Mouse (Mus musculus) midbrain, embryonic 11.5 days (tissue): ENCODE data around the gene Rnase10. TPM values are rescaled to one million over a fixed set of nuclear protein-coding genes. Genes with fewer than 3 reads are reported as not detected.

Source experiments
- ATAC-seq: fragments of 200-750 bp; cut with Nextera tagmentation; 2 replicates; pipeline ENCODE4 v1.8.0; 2017; ENCODE audit warnings: moderate TSS enrichment, moderate library complexity; ENCODE audit not compliant: low FRiP score
- DNase-seq: peaks from one replicate; pipeline ENCODE4 v3.0.0; 2015; ENCODE audit warnings: low spot score; ENCODE audit errors: missing footprints
- H3K27ac ChIP-seq: fragments of 300-500 bp; sonication (generic); 2 replicates; pipeline ENCODE4 v1.5.1; 2014; ENCODE audit warnings: low read depth, low read length
- H3K27me3 ChIP-seq: fragments of 300-500 bp; sonication (generic); 2 replicates; pipeline ENCODE4 v1.6.1; 2014; ENCODE audit warnings: mild to moderate bottlenecking, low read length, moderate library complexity, mixed read lengths; ENCODE audit not compliant: control insufficient read depth, insufficient read depth
- H3K36me3 ChIP-seq: fragments of 300-500 bp; sonication (generic); 2 replicates; pipeline ENCODE4 v1.6.1; 2014; ENCODE audit warnings: mild to moderate bottlenecking, low read length, moderate library complexity, mixed read lengths; ENCODE audit not compliant: control insufficient read depth, insufficient read depth
- H3K4me1 ChIP-seq: fragments of 300-500 bp; sonication (generic); 2 replicates; pipeline ENCODE4 v1.6.1; 2014; ENCODE audit warnings: low read length; ENCODE audit not compliant: control insufficient read depth, insufficient read depth
- H3K4me2 ChIP-seq: fragments of 300-500 bp; sonication (generic); 2 replicates; pipeline ENCODE4 v1.6.1; 2014; ENCODE audit warnings: mild to moderate bottlenecking, moderate library complexity
- H3K4me3 ChIP-seq: fragments of 300-500 bp; sonication (generic); 2 replicates; pipeline ENCODE4 v1.5.1; 2014; ENCODE audit warnings: low read depth, low read length
- H3K9ac ChIP-seq: fragments of 300-500 bp; sonication (generic); 2 replicates; pipeline ENCODE4 v1.6.1; 2014; ENCODE audit warnings: low read length
- H3K9me3 ChIP-seq: fragments of 300-500 bp; sonication (generic); 2 replicates; pipeline ENCODE4 v1.6.1; 2016; ENCODE audit warnings: low read length; ENCODE audit not compliant: control insufficient read depth
- WGBS: fragments of 180-500 bp; shearing (Covaris S2); extraction: QIAGEN DNeasy Blood & Tissue Kit; methylation state at CpG from one replicate; pipeline ENCODE4 v1.1.7; 2014; 5-methylcytosine and 5-hydroxymethylcytosine counted together
- polyA plus RNA-seq: library from polyadenylated mRNA; unstranded; fragments of >200 nt; fragmentation: Nextera tagmentation; extraction: Ambion mirVana; gene quantifications from 2 replicates; pipeline ENCODE4 v1.2.1, GENCODE M21; 2014

Rnase10 gene
- polyA plus RNA-seq, 1 experiment from 2014 or later, result not detected

DNA sequence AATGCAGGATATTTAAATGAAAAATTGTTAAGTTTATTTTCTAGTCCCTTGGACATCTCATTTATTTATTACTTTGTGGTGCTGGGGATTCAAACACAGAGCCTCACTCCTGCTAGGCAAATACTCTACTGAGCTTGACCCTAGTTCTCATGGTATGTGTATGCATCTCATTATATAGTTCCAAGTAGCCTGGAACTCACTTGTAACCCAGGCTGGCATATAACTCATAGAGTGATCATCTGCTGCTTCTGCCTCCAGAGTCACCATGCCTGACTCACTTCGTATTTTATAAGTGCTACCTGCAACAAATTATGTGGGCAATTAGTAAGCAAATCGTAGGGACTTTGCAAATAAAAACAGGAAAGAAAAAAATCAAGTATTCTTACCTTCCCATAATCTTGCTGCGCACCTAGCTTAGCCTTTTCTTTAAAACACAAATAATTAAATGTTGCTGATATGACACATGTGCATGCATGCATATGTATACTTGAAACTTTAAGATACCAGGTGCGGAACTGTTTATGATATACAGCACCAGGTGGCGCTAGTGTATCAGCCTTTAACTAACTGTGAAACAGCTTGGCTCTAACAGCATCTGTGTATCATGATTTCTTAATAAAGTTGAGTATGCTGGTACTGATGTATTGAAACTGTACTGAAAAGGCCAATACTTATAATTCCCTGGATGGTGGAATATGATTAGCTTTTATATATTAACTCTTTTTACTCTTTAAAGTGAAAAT lies 19.0 kb downstream of the Rnase10 start:
- DNase-seq (peak; percentile 94), ATAC-seq (peak; percentile 52; the same call in 1 of the 2 replicates)
- no peaks in the 10 kb centered on the region for H3K4me1 ChIP-seq
- H3K4me3 ChIP-seq, result no peak overlapping the region
- no peak overlapping the region for H3K4me2 ChIP-seq
- no peaks in the 10 kb centered on the region for H3K36me3 ChIP-seq
- no peaks in the 10 kb centered on the region for H3K9me3 ChIP-seq
- 35% methylated on average over 5 of the region's 5 CpGs for WGBS
- H3K27ac ChIP-seq, result no peak overlapping the region
- H3K27me3 ChIP-seq, result no peaks in the 10 kb centered on the region
- no peak overlapping the region for H3K9ac ChIP-seq

DNA sequence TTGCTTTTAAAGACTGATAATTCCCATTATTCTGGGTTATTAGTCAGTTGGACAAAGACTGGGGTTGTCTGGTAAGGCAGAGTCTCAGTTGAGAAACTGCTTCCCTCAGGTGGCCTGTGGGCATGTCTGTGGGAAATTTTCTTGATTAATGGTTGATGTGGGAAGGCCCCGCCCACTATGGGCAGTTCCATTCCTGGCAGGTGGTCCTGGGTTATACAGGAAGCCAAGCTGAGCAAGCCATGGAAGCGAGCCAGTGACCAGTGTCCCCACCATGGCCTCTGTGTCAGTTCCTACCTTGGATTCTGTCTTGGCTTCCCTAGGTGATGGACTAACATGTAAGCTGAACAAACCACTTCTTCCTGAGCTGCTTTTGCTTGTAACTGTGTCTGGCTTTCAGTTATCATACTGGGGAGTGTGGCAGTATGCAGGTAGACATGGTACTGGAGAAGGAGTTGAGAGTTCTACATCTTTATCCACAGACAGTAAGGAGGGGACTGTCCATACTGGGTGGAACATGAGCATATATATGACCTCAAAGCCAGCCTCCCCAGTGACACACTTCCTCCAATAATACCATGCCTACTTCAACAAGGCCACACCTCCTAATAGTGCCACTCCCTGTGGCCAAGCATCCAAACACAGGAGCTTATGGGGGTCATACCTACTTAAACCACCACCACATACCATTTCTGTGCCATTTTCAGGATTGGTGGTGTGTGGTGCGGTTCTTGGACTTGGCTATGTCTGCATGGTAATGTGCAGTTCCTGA lies 20.0 kb downstream of the Rnase10 start:
- Histone ChIP-seq H3K9ac (no peak overlapping the region), H3K4me2 (no peak overlapping the region), H3K27me3 (no peaks in the 10 kb centered on the region), H3K4me3 (no peak overlapping the region), H3K4me1 (no peaks in the 10 kb centered on the region), H3K27ac (no peak overlapping the region), H3K36me3 (no peaks in the 10 kb centered on the region), H3K9me3 (no peaks in the 10 kb centered on the region)
- ATAC-seq (0 out of 2 replicates have a peak, but pooled peaks have one; percentile 46), DNase-seq (no peak)
- 58% methylated on average over 3 of the region's 3 CpGs for WGBS

DNA sequence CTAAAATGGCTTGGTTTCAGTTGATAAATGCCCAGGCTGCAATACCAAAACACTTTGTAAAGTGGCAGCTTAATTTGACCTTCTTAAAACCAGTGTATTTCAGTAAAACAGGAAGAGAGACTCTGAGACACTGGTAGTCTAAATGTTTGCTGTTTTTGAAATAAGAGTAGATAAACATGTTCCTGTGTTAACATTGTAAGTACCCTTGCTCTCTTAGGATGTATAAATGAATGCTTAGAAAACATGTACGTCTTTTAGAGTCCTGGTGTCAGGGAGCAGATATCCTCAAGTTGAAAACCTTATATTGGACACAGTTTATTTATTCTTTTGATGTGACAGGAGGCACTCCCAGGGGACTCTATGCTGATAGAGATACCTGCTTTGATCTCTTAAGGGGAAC lies 27.7 kb downstream of the Rnase10 start:
- H3K9me3 ChIP-seq, result no peaks in the 10 kb centered on the region
- no peak overlapping the region for H3K4me2 ChIP-seq

DNA sequence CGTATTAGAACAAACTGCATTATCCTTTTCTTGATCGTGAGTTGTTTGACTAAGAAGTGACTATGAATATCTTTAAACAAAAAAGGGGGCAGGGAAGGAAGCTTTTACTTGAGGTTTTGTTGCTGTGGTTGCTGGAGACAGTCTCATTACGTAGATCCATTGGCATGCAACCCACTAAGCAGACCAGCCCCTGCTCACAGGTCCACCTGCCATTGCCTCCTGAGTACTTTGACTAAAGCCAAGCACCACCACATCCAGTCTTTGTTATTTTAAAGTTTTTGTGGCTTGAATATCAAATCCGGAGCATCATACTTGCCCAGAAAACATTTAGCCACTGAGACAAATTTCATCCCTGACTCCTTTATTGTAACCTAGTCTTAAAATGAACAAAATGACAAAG lies 28.7 kb downstream of the Rnase10 start:
- Histone ChIP-seq H3K36me3 (no peaks in the 10 kb centered on the region), H3K4me3 (no peak overlapping the region), H3K27ac (no peak overlapping the region), H3K27me3 (no peaks in the 10 kb centered on the region), H3K4me2 (no peak overlapping the region), H3K9ac (no peak overlapping the region), H3K4me1 (no peaks in the 10 kb centered on the region), H3K9me3 (no peaks in the 10 kb centered on the region)
- ATAC-seq (no peak), DNase-seq (peak; percentile 45)
- WGBS, result 67% methylated on average over 4 of the region's 4 CpGs

More for the DNA sequence above, 27.7 kb downstream of the Rnase10 start:
- H3K9ac ChIP-seq, result no peak overlapping the region
- DNase-seq, result peak; percentile 51
- H3K4me1 ChIP-seq, result no peaks in the 10 kb centered on the region
- H3K27ac ChIP-seq, result no peak overlapping the region
- no peak overlapping the region for H3K4me3 ChIP-seq
- no peaks in the 10 kb centered on the region for H3K36me3 ChIP-seq
- H3K27me3 ChIP-seq, result no peaks in the 10 kb centered on the region
- no peak for ATAC-seq
- WGBS, result 32% methylated on average over 1 of the region's 1 CpGs

DNA sequence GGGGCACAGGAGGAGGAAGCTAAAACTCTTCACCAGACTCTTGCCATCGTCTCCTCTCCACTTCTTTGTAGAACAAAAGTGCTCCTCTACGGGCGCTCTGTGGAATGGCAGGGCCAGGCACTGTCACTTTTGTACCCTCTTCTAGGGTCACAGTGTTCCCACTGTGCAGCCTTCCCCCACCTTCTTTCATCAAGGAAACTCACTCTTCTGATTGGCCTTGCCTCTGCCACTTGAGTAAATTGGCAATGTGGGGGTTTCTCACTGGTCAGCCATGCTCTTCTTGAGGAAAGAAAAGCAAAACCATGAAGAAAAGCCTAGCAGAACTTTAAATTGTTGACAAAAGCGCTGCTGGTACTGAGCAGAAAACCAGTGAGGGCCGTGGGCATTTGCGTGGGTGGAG lies 34.2 kb downstream of the Rnase10 start, which contains the start of gene Rnase9:
TSS of gene Rnase9 (minus strand) at position 101 of the 400 bp plus-strand sequence.
- no peaks in the 10 kb centered on the region for H3K9me3 ChIP-seq
- no peak within 1 kb of the TSS for H3K27ac ChIP-seq
- H3K36me3 ChIP-seq, result no peaks in the 10 kb centered on the region
- DNase-seq (no peak), ATAC-seq (no peak)
- H3K4me3 ChIP-seq, result no peak within 1 kb of the TSS
- H3K4me1 ChIP-seq, result no peaks in the 10 kb centered on the region
- no peaks in the 10 kb centered on the region for H3K27me3 ChIP-seq
- 76% methylated on average over 6 of the region's 6 CpGs for WGBS
- no peak within 1 kb of the TSS for H3K9ac ChIP-seq
- no peak within 1 kb of the TSS for H3K4me2 ChIP-seq

DNA sequence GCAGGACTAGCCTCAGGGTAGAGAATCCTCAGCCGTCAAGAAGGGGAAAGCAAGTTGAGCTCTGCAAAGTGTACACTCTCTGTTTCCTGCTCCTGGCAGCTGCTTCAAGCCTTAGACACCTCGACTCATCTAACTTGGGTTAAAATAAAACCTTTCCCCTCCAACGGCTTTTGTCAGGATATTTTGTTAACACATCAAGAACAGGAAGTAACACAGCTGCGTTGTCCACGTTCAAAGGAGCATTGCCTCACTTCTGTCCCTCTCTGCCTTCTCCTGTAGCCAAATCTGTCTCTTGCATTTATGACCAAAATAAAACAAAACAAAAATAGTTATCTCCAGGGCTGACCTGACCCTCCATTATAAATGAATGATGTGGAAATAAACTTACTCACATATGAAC lies 40.3 kb downstream of the Rnase10 start:
- Histone ChIP-seq H3K27ac (no peak overlapping the region), H3K4me1 (no peaks in the 10 kb centered on the region), H3K36me3 (no peaks in the 10 kb centered on the region), H3K27me3 (no peaks in the 10 kb centered on the region), H3K9ac (no peak overlapping the region), H3K9me3 (no peaks in the 10 kb centered on the region), H3K4me2 (no peak overlapping the region), H3K4me3 (no peak overlapping the region)
- DNase-seq (no peak), ATAC-seq (no peak)
- 73% methylated on average over 5 of the region's 5 CpGs for WGBS

DNA sequence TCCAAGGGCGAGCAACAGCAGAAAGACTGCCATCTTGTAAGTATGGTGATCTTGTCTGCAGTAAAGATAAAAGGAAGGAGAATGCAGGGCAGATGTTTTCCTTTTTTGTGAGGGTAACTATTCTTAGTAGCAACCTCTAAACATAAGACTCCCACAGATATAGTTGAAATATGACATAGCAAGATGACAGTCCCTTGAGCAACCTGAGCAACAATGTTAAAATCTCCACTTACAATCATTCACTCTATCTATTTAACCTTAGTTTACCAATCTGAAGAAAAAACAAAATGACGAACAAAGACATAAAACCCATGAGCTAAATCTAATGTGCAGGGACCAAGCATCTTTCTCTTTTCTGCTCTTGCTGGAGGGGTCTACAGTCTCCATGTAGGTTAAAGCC lies 42.5 kb downstream of the Rnase10 start, which contains the start of gene Rnase11:
TSS of gene Rnase11 (minus strand) at position 101 of the 400 bp plus-strand sequence.
- no peak within 1 kb of the TSS for H3K4me2 ChIP-seq
- no peak for ATAC-seq

DNA sequence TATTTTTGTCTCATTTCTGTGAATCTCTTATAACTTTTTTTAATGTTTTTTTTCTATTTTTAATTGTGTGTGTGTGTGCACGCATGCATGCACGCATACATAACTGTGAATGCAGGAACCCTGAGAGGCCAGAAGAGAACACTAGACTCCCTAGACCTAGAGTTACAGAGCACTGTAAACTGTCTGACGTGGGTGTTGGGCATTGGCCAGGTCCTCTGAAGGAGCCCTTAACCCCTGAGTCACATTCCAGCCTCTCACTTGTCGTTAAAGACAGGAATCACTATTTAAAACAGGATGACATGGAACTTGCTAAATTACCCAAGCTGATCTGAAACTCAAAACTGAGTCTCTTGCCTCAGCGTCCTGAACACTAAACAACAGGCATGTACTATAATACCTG lies 44.4 kb downstream of the Rnase10 start:
- DNase-seq (peak; percentile 75), ATAC-seq (no peak)
- Histone ChIP-seq H3K27ac (no peak overlapping the region), H3K27me3 (no peaks in the 10 kb centered on the region), H3K9me3 (no peaks in the 10 kb centered on the region), H3K4me2 (no peak overlapping the region), H3K36me3 (no peaks in the 10 kb centered on the region), H3K4me3 (no peak overlapping the region), H3K9ac (no peak overlapping the region), H3K4me1 (peaks cover 8% of the 10 kb centered on the region)
- WGBS, result 69% methylated on average over 5 of the region's 5 CpGs

More for the DNA sequence above, 42.5 kb downstream of the Rnase10 start, which contains the start of gene Rnase11:
- H3K27ac ChIP-seq, result no peak within 1 kb of the TSS
- no peak within 1 kb of the TSS for H3K9ac ChIP-seq
- WGBS, result 94% methylated on average over 2 of the region's 2 CpGs
- H3K4me1 ChIP-seq, result peaks cover 8% of the 10 kb centered on the region
- no peaks in the 10 kb centered on the region for H3K27me3 ChIP-seq
- H3K36me3 ChIP-seq, result no peaks in the 10 kb centered on the region
- H3K4me3 ChIP-seq, result no peak within 1 kb of the TSS
- no peak for DNase-seq
- H3K9me3 ChIP-seq, result no peaks in the 10 kb centered on the region

DNA sequence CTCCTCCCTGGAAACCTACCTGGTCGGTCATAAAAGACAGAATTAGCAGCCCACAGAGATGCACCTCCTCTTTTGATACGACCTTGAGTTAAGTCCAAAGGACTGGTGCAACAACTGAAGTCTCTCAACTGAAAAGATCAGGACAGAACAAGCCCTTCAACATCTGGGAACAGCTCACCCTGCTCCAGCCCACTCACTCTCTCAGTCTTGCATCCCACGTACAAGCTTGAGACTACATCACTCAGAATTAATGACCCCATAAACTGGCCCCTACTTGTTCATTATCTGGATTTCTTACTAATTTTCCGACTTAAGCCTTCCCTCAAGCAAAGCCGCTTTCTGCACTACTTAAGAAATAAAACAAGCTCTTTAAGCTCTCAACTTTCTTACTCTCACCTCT lies 45.6 kb downstream of the Rnase10 start:
- Histone ChIP-seq H3K4me2 (no peak overlapping the region), H3K27me3 (no peaks in the 10 kb centered on the region), H3K27ac (no peak overlapping the region), H3K4me3 (no peak overlapping the region), H3K4me1 (peaks cover 8% of the 10 kb centered on the region), H3K9me3 (no peaks in the 10 kb centered on the region), H3K36me3 (no peaks in the 10 kb centered on the region), H3K9ac (no peak overlapping the region)
- DNase-seq (peak; percentile 82), ATAC-seq (no peak)
- 46% methylated on average over 5 of the region's 5 CpGs for WGBS
